Mouse (Mus musculus): Measurements from ENCODE around the gene Caln1. TPM values are rescaled to one million over a fixed set of nuclear protein-coding genes. Genes with fewer than 3 reads are reported as not detected.

Gene Caln1
- total RNA-seq, 2 experiments from 2014 or later: not detected

DNA sequence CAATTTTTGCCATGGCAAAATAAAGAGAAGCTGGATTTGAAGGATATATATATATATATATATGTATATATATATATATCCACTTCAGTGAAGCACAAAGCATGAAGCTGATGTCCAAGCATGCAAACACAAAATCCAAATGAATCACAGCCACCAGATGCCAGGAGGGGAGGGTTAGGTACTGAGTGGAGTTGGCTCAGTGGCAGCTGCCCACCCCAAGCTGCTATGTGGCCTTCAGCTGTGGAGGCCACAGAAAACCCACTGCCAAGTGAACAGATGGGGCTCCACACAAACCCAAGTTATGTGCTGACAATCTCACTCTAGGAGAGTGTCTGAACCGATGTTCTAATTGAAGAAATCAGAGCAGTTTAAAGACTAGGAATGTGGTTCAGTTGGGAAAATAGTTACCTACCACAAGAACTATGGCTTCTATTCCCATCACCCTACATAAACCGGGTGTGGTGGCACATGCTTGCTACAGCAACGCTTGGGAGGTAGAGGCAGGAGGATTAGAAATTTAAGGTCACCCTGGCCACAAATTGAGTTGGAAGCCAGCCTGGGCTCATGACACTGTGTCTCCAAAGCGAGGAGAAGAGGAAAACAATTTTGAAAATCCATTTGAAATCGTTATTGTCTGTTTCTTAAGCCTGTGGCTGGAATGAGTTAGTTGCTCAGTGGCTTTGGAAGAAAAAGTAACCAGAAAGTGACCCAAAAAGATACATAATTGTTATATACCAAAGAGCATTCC is 316.8 kb downstream of the Caln1 start:
- no peak for DNase-seq (ENCODE audit: low spot score in 2 of 2)

DNA sequence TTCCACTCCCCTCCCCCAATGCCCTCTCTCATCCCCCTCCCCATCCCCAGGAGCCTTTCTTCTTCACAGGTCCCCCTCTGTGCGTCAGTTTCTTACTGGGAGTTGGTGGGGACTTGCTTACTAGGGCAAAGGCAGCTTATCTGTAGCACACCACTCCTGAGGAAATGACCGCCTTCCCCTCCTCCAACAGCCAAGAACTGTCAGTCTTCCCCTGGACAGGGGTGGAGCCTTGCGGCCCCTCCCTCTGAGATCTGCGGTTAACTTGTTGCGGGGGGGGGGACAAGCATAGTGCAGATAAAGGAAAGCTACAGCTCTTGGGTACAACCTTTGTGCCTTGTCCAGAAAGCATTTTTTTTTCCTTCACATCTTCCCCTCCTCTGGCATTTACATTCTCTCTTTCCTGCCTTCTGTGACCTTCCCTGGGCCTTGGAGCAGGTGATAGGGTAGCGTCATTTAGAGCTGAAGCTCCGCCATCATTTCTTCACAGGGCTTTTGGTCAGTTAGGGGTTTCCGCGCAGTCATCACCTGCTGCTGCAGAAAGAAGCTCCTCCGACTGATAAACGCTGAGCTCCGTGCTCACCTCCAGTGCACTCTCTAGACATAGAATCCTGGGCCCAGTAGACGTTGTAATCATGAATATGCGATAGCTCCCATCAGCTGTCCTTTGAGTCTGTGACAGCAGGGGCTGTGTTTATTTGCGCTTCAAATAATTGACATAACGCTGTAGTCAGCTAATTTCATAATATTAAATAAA is 319.3 kb downstream of the Caln1 start:
- no peak for DNase-seq (ENCODE audit: low spot score in 2 of 2)

DNA sequence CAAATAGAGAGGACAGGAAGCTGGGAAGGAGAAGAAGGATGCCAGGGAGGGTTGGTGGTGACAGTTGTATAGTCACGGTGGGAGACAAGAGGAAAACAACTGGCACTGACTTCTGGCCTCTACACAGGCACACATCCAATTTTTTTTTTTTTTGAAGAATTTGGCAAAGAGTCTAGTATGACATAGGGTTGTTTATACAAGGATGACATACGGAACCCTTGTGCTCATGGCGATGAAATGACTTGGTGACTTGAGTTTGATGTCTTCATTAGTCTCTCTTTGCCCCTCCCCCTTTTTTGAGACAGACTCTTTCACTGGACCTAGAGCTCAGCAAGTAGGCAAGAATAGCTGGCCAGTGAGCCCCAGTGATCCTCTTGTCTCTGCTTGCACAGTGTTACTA is 322.1 kb downstream of the Caln1 start:
- no peak for DNase-seq (ENCODE audit: low spot score in 2 of 2)

DNA sequence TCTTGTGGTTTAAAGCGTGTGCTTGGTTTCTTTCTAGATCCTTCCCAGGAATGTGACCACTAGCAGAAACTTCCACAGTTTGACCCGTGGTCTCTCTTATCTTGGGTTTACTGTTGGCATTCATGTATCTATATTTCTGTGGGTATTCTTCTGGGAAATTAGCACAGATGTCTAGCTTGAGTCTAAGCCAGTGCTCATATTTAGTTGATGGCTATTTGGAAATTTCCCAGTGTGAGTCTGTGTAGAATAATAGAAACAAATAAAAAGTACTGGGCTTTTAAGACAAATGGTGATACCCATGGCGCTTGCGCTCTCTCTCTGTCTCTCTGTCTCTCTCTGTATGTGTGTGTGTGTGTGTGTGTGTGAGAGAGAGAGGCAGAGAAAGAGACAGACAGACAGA is 330.2 kb downstream of the Caln1 start:
- no peak for DNase-seq (ENCODE audit: low spot score in 2 of 2)

DNA sequence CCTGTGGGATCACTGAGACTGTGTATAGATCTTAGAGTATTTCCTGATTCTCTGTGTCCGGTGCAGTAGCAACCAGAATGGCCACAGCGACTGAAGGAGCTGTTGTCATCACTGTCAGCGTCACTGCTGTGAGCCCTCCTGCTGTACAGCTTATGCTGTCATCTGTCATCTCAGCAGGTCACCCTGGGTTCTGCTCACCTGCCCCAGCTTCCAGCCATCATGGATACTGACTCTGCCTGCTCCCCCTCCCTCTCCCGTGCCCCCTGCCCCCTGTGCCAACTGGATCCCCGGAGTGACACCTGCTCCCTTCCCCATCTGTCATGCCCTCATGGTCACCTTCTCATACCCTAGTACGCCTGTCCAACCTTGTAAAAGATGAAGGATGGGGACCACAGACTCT is 332.5 kb downstream of the Caln1 start:
- no peak for DNase-seq (ENCODE audit: low spot score in 2 of 2)

DNA sequence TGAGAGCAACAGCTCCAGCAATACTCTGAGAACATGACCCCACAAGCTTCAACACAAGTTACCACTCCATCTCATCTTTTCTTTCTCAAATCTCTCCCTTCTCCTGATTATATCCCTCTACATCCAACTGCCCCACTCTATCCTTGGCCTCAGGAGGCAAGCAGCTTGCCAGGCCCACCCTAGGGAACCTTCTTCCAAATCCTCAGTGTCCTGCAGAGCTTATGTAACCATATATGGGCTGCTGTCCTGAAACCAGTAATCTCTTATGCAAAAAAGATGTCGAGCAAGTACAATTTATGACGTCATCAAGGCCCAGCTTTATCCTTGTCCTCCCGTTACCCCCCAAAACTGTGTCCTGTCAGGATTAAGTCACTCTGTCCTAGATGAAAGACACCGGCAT is 333.1 kb downstream of the Caln1 start:
- no peak for DNase-seq (ENCODE audit: low spot score in 2 of 2)

DNA sequence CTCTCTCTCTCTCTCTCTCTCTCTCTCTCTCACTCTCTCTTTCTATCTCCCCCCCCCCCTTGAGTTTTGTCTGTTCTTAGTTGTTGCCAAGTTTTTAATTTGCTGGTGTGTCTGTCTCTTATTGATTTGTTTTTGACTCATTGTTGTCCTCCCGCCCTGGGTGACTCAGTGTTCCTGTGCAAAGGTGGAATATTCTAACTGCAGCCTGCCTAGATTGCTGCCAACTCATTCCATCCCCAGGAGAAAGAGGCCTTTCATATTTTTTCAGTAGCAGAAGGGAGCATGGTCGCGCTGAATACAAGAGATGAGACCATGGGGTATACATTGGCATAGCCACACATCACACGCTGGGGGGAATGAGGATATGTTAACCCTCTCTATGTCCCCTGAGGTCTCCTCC is 335.6 kb downstream of the Caln1 start:
- no peak for DNase-seq (ENCODE audit: low spot score in 2 of 2)

DNA sequence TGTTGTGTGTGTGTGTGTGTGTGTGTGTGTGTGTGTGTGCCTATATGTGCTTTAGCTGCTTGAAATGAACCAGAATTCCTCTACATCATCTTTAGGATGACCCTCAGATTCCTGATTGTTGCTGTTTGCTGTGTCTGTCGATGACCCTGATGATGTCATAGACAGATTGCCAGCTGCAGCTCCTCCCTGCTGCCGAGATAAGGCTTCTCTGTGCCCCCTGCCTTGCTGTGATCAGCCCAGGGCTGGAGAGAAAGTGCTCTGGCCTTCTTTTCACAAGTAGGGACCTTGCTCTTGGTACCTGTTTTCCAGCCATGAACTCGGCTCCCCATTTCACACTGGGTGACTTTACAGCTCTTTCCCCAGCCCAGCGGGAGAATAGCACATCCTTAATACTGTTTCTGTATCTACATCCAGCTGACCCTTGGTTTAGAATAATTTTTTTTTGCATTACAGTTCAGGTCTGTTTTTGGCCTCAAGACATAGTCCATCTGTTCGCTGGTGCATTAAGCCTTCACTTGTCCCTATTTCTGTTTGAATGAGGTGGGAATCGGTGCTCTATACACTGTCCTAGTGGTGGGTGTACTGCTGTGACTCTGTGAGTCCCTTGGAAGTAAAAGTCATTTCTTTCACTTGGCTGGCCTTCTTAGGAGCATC is 337.1 kb downstream of the Caln1 start:
- DNase-seq (ENCODE audit: low spot score in 2 of 2): no peak

DNA sequence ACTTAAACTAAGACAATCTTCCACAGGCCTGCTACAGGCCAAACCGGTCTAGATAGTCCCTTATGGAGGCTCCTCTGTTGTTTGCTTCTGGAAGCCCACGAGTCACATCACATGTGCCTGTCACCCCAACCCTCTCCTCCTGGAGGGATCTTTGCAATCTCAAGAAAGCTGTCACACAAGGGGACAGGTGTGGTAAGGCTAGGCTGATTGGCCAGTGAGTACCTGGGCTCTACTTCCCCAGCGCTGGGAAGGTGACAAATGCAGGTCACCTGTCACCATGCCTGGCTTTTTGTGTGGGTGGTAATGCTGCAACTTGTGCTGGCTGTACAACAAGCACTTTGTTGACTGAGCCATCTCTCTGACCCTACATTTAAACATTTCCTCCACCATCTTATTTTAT is 338.5 kb downstream of the Caln1 start:
- no peak for DNase-seq (ENCODE audit: low spot score in 2 of 2)

DNA sequence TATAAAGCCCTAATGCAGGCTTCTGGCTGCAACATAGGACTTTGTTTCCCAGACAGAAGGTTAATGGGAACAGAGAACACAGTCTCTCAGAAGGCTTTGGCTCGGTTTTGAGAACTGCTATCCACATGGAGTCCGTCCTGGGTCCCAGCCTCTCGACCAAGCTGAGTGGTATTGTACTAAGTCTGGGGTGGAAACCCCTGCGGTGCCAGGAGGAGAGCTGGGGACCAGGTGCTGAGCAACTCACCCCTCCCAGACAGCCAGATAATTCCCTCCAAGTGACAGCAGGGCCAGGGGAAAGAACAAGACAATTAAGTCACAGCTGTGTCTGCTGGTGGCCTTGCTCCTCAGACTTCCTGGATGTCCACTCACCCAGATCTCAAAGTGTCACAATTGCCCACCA is 339.4 kb downstream of the Caln1 start:
- DNase-seq (ENCODE audit: low spot score in 2 of 2): no peak

DNA sequence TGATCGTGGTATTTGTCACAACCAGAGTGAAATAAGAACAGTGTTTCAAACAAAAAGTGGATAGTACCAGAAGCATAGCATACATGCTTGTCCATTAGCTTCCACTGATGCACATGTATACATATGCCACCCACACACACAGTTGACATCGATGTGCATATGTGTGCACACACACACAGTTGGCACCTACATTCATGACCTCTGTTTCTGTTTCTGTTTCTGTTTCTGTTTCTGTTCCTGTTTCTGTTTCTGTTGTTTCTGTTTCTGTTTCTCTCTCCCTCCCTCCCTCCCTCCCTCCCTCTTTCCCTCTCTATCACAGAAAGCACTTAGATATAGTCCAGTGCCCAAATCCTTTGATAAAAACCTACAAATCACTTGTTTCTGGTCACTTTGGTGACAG is 342.4 kb downstream of the Caln1 start:
- DNase-seq (ENCODE audit: low spot score in 2 of 2): no peak

DNA sequence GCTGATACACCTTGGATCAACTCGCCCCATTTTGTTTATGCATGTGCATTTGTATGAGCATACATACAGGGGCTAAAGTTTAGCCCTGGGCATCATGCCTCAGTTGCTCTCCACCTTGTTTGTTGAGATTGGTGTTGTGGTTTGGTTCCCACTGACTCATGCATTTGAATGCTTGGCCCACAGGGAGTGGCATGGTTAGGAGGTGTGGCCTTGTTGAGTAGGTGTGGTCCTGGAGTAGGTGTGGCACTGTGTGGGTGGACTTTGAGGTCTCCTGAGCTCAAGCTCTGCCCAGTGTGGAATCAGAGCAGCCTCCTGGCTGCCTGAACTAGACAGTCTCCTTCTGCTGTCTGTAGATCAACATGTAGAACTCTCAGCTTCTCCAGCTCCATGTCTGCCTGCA is 343.0 kb downstream of the Caln1 start:
- DNase-seq (ENCODE audit: low spot score in 2 of 2): no peak

DNA sequence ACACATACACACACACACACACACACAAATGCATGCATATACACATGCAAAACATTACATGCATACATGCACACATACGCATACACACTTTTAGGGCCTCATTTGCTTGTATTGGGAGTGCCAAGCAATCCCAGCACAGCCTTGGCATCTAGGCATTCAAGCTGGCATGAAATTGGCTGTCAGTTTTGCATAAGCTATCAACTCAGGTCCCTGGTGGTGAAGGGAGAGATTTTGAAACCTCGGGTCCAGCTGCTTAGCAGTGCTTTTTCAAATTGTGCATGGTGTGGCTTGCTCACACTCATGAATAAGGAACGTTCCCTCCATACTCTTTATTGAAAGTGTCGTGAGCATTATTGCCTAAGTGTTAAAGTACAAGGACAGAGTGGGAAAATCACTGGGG is 345.9 kb downstream of the Caln1 start:
- no peak for DNase-seq (ENCODE audit: low spot score in 2 of 2)

DNA sequence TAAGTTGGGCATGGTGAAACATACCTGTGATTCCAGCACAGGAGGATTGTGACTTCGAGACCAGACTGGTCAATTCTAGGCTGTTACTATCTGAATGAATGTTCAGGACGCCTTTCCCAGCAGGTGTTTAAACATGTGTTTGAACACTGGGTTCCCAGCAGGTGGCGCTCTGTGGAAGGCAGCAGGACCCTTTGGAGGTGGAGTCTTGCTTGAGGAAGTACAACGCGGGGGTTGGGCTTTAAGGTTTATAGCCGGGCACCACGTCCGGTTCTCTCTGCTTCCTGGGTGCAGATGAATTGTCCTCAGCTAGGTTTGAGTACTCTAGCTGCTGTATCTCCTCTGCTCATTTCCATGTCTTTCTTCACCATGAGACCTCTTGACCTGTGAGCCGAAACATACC is 349.1 kb downstream of the Caln1 start:
- no peak for DNase-seq (ENCODE audit: low spot score in 2 of 2)

DNA sequence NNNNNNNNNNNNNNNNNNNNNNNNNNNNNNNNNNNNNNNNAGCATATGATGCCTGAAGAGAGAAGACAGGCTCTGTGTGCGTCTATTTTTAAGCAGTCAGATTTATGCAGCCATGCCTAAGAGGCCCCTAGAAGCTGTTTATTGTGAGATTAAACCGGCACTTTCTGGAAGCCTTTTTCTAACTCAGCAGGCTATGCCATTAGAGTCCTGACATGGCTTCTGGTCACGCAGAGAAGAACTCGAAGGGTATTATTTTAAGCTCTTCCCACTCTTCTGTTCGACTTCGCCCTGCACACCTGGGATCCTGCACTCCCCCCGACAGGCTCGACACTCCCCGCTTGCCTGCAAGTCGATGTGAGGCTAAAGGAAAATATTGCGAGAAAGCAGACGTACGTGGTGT is 372.9 kb downstream of the Caln1 start:
- no peak for DNase-seq (ENCODE audit: low spot score in 2 of 2)

DNA sequence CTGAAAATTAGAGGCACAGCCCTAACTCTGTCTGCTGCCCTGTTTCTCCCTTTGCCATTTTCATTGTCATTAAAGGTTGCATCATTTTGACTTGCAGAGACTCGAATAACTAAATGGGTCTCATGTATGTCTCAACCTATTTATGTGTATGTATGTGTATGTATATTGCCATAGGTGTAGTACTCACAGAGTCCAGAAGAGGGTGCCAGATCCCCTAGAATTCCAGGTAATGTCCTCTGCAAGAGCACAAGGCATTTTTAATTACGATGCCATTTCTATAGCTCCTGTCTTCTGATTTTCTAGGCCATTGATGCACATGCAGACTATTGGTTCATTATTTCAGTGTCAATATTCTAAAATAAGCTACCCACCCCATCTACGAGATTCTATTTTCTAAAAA is 388.3 kb downstream of the Caln1 start:
- no peak for DNase-seq (ENCODE audit: low spot score in 2 of 2)

DNA sequence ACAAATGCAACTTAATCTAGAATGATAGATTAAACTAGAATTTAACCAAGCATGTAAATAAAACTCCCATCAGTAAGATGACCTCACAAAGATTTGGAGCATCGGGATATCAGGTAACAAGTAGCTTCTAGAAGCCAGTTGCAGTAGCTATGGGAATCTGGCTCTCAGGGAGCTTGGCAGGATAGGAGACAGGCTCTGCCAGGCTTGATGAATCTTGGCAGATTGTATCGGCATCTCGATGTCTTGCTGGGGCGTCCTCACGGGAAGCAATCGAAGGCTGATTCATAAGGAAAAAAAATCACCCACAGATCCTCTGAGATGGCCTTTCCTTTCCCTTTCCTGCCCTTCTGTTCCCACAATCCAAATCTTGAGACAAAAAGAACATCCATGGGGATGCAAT is 396.5 kb downstream of the Caln1 start:
- peak in 1 of 2 experiments; percentile 24 for DNase-seq (ENCODE audit: low spot score in 2 of 2)

DNA sequence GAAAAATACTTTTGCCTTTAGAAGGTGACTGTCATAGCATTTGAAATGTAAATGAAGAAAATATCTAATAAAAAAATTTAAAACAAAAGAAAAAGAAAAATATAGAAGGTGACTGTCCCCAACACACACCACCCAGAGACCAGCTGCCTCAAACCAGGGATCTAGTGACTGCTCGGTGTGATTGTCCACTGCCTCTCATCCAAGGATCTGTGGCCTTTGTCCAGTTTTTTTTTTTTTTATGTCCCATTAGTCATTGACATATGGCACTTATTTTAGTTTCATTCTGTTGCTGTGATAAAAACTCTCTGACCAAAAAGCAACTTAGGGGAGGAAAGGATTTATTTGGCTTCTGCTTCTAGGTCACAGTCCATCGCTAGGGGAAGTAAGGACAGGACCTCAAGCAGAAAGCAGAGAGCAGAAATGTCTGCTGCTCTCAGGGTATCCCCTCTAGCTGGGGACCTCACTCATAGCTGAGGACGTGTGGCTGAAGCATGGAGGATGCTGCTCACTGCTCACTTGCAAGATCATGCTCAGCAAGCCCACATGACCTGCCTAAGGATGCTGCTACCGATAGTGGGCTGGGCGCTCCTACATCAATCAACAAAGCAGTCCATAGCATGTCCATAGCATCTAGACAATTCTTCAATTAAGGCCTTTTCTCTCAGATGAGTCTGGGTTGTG is 401.9 kb downstream of the Caln1 start:
- DNase-seq (ENCODE audit: low spot score in 2 of 2): no peak

DNA sequence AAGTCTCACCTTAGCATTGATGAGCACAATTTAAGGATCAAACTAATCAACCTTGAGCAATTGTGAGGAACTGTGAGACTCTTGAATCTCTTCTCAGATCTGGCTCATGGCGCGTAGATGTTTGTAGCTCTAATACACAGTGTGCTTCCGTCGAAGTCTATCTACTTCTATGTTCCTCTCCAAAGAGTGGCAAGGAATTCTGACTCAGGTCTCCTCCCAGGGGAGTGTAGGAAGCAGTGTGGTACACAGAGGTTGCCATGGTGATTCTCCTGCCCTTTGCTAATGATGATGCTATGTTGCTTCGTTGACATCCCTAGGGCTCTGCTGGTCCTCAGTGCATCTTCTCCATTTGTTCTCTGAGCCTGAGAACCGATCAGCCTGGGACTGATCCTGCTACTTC is 403.2 kb downstream of the Caln1 start:
- no peak for DNase-seq (ENCODE audit: low spot score in 2 of 2)

DNA sequence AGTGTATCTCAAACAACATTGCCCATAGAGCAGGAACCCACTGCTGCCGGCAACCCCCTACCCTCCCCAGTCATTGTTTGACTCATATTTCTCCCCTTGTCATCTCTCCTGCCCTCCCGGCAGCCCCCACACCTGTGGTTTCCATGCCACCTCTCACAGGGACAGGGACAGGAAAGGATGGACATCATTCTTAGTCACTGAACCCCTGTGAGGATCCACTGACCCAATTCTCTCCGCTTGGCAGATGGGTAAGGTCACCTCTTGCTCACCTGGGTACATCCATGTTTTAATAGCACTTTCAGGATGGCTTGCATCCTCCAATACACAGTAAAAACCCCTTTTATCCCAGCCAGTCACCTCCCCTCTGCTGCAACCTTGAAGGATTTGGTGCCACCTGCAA is 405.7 kb downstream of the Caln1 start:
- no peak for DNase-seq (ENCODE audit: low spot score in 2 of 2)

DNA sequence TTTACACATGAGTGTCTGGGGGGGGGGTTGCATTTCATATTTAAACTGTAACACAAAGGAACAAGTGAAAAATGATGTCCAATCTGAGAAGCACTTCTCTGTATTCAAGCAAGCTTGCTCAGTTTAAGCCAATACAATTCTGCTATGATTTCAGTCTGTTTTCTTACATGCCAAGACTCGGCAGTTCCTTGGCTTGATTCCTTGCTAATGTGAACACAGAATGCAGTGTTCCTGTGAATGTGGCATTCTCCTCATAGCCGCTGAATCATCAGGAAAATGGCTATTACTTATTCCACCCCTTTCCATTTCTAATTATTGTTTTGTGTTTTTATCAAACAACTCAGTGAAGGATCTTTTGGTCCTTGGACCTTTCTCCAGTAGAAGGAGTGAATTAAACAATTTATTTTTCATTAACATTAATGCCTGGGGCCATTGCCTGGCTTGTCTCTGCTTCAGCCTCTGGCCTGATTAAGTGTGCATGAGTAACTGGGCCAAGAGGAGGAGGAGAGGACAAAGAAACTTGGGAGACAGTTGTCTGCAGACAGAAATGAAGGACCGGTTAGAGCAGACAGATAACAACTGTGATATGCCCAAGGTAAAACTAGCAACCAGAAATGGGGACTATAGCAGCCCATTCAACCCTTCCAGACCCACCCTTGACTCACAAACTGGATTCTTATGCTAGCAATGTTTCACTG is 423.6 kb downstream of the Caln1 start:
- DNase-seq (ENCODE audit: low spot score in 2 of 2): no peak

Data from gastrocnemius, postnatal 4 days (tissue).